Mouse (Mus musculus): ENCODE results near the gene Atp6v1fnb. TPM values are rescaled to one million over a fixed set of nuclear protein-coding genes. Genes with fewer than 3 reads are reported as not detected.

Atp6v1fnb gene
- total RNA-seq, 2 experiments from 2014 or later, result not detected

Other genes starting within 250 kb of the Atp6v1fnb start
- 1 to 10 TPM; 9.0 to 9.6 TPM for gene Hilpda, start 198.9 kb upstream of the Atp6v1fnb start, total RNA-seq (2021)
- gene Fam71f2, start 191.8 kb upstream of the Atp6v1fnb start, total RNA-seq (2021), result under 1 TPM in 1 of 2 experiments, not detected in 1; 0.32 TPM
- gene Fam71f1, start 152.3 kb upstream of the Atp6v1fnb start, total RNA-seq (2021), result not detected
- gene Calu, start 123.4 kb upstream of the Atp6v1fnb start, total RNA-seq (2021), result 100 to 1,000 TPM; 352 to 357 TPM
- not detected for gene Opn1sw, start 83.0 kb upstream of the Atp6v1fnb start, total RNA-seq (2021)
- 10 to 100 TPM; 10.6 to 15.8 TPM for gene Ccdc136, start 75.1 kb upstream of the Atp6v1fnb start, total RNA-seq (2021)
- gene Flnc, start 38.2 kb upstream of the Atp6v1fnb start, total RNA-seq (2021), result 100 to 1,000 TPM; 303 to 309 TPM
- gene Atp6v1f, start 3.7 kb upstream of the Atp6v1fnb start, total RNA-seq (2021), result 100 to 1,000 TPM; 110 to 117 TPM
- gene Kcp, start 36.5 kb downstream of the Atp6v1fnb start, total RNA-seq (2021), result 10 to 100 TPM; 11.6 to 15.1 TPM
- gene Irf5, start 55.2 kb downstream of the Atp6v1fnb start, total RNA-seq (2021), result 1 to 10 TPM; 3.0 TPM
- 10 to 100 TPM; 52.2 to 54.6 TPM for gene Tnpo3, start 138.4 kb downstream of the Atp6v1fnb start, total RNA-seq (2021)
- gene Tspan33, start 222.8 kb downstream of the Atp6v1fnb start, total RNA-seq (2021), result 1 to 10 TPM in 1 of 2 experiments, under 1 TPM in 1; 0.93 to 1.4 TPM